Mouse (Mus musculus) G1E (cell line): Measurements from ENCODE around the gene Pqlc2.

Source experiments
- CTCF ChIP-seq: IDR thresholded peaks from 2 replicates; pipeline ENCODE4 v1.5.1; 2012; ENCODE audit warnings: low read depth, low read length, inconsistent platforms, mixed read lengths
- GATA1 ChIP-seq: IDR thresholded peaks from 2 replicates; pipeline ENCODE4 v1.6.1; 2012; ENCODE audit warnings: borderline replicate concordance, low read length, inconsistent platforms, mixed read lengths
- GATA2 ChIP-seq: IDR thresholded peaks from 2 replicates; pipeline ENCODE4 v1.6.1; 2012; ENCODE audit warnings: low read depth, low read length, inconsistent platforms, borderline replicate concordance
- POLR2AphosphoS5 ChIP-seq: IDR thresholded peaks from 2 replicates; pipeline ENCODE4 v1.6.1; 2012; ENCODE audit warnings: low read depth, low read length, inconsistent platforms; ENCODE audit not compliant: insufficient replicate concordance
- TAL1 ChIP-seq: conservative IDR thresholded peaks from 2 replicates; pipeline ENCODE4 v1.6.1; 2012; ENCODE audit warnings: low read depth, low read length, inconsistent platforms, mixed read lengths

DNA sequence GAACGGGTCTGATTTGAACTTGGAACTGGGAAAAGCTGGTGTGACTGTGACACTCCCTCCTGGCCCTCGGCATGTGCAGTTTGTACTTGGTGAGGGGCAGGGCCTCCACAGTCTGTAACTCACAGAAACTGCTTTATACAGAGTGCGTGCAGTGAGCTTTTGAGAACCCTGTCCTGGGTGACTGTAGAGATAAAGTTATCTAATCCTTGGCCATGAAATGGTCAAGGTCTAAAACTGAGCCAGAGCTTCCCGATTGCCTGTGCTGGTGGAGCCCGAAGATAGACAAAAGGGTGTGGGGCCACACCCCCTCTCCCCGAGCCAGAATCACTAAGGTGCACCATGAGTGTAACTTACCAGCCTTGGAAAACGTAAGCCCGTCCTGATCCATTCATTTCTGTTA is 59.6 kb downstream of the Pqlc2 start:
- TF ChIP-seq CTCF (no peak), TAL1 (no peak), GATA1 (no peak), GATA2 (no peak), POLR2AphosphoS5 (no peak)
